Mouse (Mus musculus) heart, embryonic 11.5 days (tissue): ENCODE data around the gene Zfp629. TPM values are rescaled to one million over a fixed set of nuclear protein-coding genes. Genes with fewer than 3 reads are reported as not detected.
"Not testable (repeated sequence)": the region's sequence is repeated elsewhere in the genome, so short reads cannot be mapped to it uniquely, and the experiment has no call there.

Experiments used
- ATAC-seq: fragments of 200-750 bp; cut with Nextera tagmentation; replicated peaks from 2 replicates; pipeline ENCODE4 v1.8.0; 2017; ENCODE audit warnings: moderate library complexity; ENCODE audit not compliant: insufficient number of reproducible peaks, low FRiP score, low TSS enrichment
- H3K27ac ChIP-seq: fragments of 300-500 bp; sonication (generic); 2 replicates; pipeline ENCODE4 v1.5.1; 2014; ENCODE audit warnings: mild to moderate bottlenecking, low read depth, low read length
- H3K27me3 ChIP-seq: fragments of 300-500 bp; sonication (generic); 2 replicates; pipeline ENCODE4 v1.6.1; 2014; ENCODE audit warnings: mild to moderate bottlenecking, low read length, mixed read lengths; ENCODE audit not compliant: control insufficient read depth, insufficient read depth
- H3K36me3 ChIP-seq: fragments of 300-500 bp; sonication (generic); 2 replicates; pipeline ENCODE4 v1.6.1; 2014; ENCODE audit warnings: mild to moderate bottlenecking, low read length, moderate library complexity, mixed read lengths; ENCODE audit not compliant: control insufficient read depth, insufficient read depth
- H3K4me1 ChIP-seq: fragments of 300-500 bp; sonication (generic); 2 replicates; pipeline ENCODE4 v1.6.1; 2014; ENCODE audit warnings: low read length; ENCODE audit not compliant: control insufficient read depth, insufficient read depth
- H3K4me2 ChIP-seq: fragments of 300-500 bp; sonication (generic); 2 replicates; pipeline ENCODE4 v1.6.1; 2014; ENCODE audit warnings: mild to moderate bottlenecking, moderate library complexity
- H3K4me3 ChIP-seq: fragments of 300-500 bp; sonication (generic); 2 replicates; pipeline ENCODE4 v1.5.1; 2014; ENCODE audit warnings: low read depth, low read length
- H3K9ac ChIP-seq: fragments of 300-500 bp; sonication (generic); 2 replicates; pipeline ENCODE4 v1.6.1; 2014; ENCODE audit warnings: mild to moderate bottlenecking, low read depth, low read length, moderate library complexity
- H3K9me3 ChIP-seq: fragments of 300-500 bp; sonication (generic); replicated peaks from 2 replicates; pipeline ENCODE4 v1.6.1; 2016; ENCODE audit warnings: low read length; ENCODE audit not compliant: control insufficient read depth
- WGBS: fragments of 180-500 bp; shearing (Covaris S2); extraction: QIAGEN DNeasy Blood & Tissue Kit; methylation state at CpG from one replicate; pipeline ENCODE4 v1.1.7; 2014; ENCODE audit not compliant: insufficient replicate concordance; 5-methylcytosine and 5-hydroxymethylcytosine counted together
- polyA plus RNA-seq: library from polyadenylated mRNA; unstranded; fragments of >200 nt; fragmentation: Nextera tagmentation; extraction: Ambion mirVana; gene quantifications from 2 replicates; pipeline ENCODE4 v1.2.1, GENCODE M21; 2014

Gene Zfp629
- polyA plus RNA-seq, 1 experiment from 2014 or later = 11.2 TPM

- Histone ChIP-seq H3K27ac (no peak overlapping the region), H3K4me3 (no peak overlapping the region), H3K9ac (no peak overlapping the region), H3K36me3 (no peaks in the 10 kb centered on the region), H3K4me1 (no peaks in the 10 kb centered on the region), H3K4me2 (no peak overlapping the region), H3K27me3 (no peaks in the 10 kb centered on the region), H3K9me3 (no peaks in the 10 kb centered on the region)
- no peak for ATAC-seq
- 74% methylated on average over 6 of the region's 6 CpGs for WGBS
These were observed 33.6 kb upstream of the Zfp629 start for GRCm38 (mm10) chr7:127649206-127649605.

- no peak for ATAC-seq
- H3K9ac ChIP-seq = no peak overlapping the region
- no peaks in the 10 kb centered on the region for H3K36me3 ChIP-seq
- H3K9me3 ChIP-seq = no peaks in the 10 kb centered on the region
- H3K4me1 ChIP-seq = no peaks in the 10 kb centered on the region
- no peak overlapping the region for H3K4me2 ChIP-seq
- H3K27ac ChIP-seq = no peak overlapping the region
- no peak overlapping the region for H3K4me3 ChIP-seq
- WGBS = 74% methylated on average over 4 of the region's 4 CpGs
- no peaks in the 10 kb centered on the region for H3K27me3 ChIP-seq
These were observed 33.1 kb upstream of the Zfp629 start for GRCm38 (mm10) chr7:127648516-127649201.

GRCm38 (mm10) chr7:127647576-127647975, 32.0 kb upstream of the Zfp629 start:
- not testable (repeated sequence) for ATAC-seq, H3K4me2 ChIP-seq, H3K27ac ChIP-seq, H3K4me1 ChIP-seq, H3K27me3 ChIP-seq, H3K9ac ChIP-seq, H3K36me3 ChIP-seq, H3K4me3 ChIP-seq, H3K9me3 ChIP-seq
- WGBS = 88% methylated on average over 7 of the region's 7 CpGs

- Histone ChIP-seq H3K9me3 (no peaks in the 10 kb centered on the region), H3K27me3 (no peaks in the 10 kb centered on the region), H3K27ac (no peak overlapping the region), H3K36me3 (no peaks in the 10 kb centered on the region), H3K4me3 (no peak overlapping the region), H3K9ac (no peak overlapping the region), H3K4me1 (no peaks in the 10 kb centered on the region), H3K4me2 (no peak overlapping the region)
- ATAC-seq = no peak
- 87% methylated on average over 4 of the region's 4 CpGs for WGBS
These were observed 30.8 kb upstream of the Zfp629 start for GRCm38 (mm10) chr7:127646363-127646762.

- WGBS = 64% methylated on average over 4 of the region's 4 CpGs
- Histone ChIP-seq H3K27me3 (no peaks in the 10 kb centered on the region), H3K4me1 (peaks cover 2% of the 10 kb centered on the region; the same call in 1 of the 2 replicates), H3K36me3 (no peaks in the 10 kb centered on the region), H3K4me3 (no peak overlapping the region), H3K9me3 (no peaks in the 10 kb centered on the region), H3K27ac (no peak overlapping the region), H3K4me2 (no peak overlapping the region), H3K9ac (no peak overlapping the region)
- ATAC-seq = no peak
These were observed 26.7 kb upstream of the Zfp629 start for GRCm38 (mm10) chr7:127642254-127642653.

GRCm38 (mm10) chr7:127641260-127641659, 25.7 kb upstream of the Zfp629 start:
- Histone ChIP-seq H3K4me2 (no peak overlapping the region), H3K9me3 (no peaks in the 10 kb centered on the region), H3K27ac (no peak overlapping the region), H3K9ac (no peak overlapping the region), H3K36me3 (no peaks in the 10 kb centered on the region), H3K4me1 (peaks cover 3% of the 10 kb centered on the region; the same call in 1 of the 2 replicates), H3K4me3 (no peak overlapping the region), H3K27me3 (no peaks in the 10 kb centered on the region)
- no peak for ATAC-seq
- WGBS = 44% methylated on average over 4 of the region's 4 CpGs

GRCm38 (mm10) chr7:127636963-127637362, 21.4 kb upstream of the Zfp629 start:
- peak overlapping the region; percentile 49 for H3K4me3 ChIP-seq
- peak overlapping the region; percentile 74 for H3K9ac ChIP-seq
- 1% methylated on average over 27 of the region's 27 CpGs for WGBS
- H3K36me3 ChIP-seq = no peaks in the 10 kb centered on the region
- peak overlapping the region; percentile 76 for H3K4me2 ChIP-seq
- no peaks in the 10 kb centered on the region for H3K9me3 ChIP-seq
- peak; percentile 57; the same call in 1 of the 2 replicates for ATAC-seq
- H3K27ac ChIP-seq = no peak overlapping the region
- H3K27me3 ChIP-seq = no peaks in the 10 kb centered on the region
- peaks cover 3% of the 10 kb centered on the region; the same call in 1 of the 2 replicates for H3K4me1 ChIP-seq

GRCm38 (mm10) chr7:127631416-127631815, 15.8 kb upstream of the Zfp629 start:
- Histone ChIP-seq H3K9ac (no peak overlapping the region), H3K27ac (no peak overlapping the region), H3K36me3 (no peaks in the 10 kb centered on the region), H3K4me1 (no peaks in the 10 kb centered on the region), H3K27me3 (no peaks in the 10 kb centered on the region), H3K4me3 (no peak overlapping the region), H3K4me2 (no peak overlapping the region), H3K9me3 (no peaks in the 10 kb centered on the region)
- 79% methylated on average over 4 of the region's 4 CpGs for WGBS
- ATAC-seq = no peak

GRCm38 (mm10) chr7:127628646-127629045, 13.0 kb upstream of the Zfp629 start:
- no peak overlapping the region for H3K4me3 ChIP-seq
- no peak for ATAC-seq
- H3K4me1 ChIP-seq = no peaks in the 10 kb centered on the region
- no peak overlapping the region for H3K4me2 ChIP-seq
- H3K27ac ChIP-seq = no peak overlapping the region
- WGBS = 71% methylated on average over 4 of the region's 5 CpGs
- H3K9me3 ChIP-seq = no peaks in the 10 kb centered on the region
- H3K27me3 ChIP-seq = no peaks in the 10 kb centered on the region
- H3K9ac ChIP-seq = no peak overlapping the region
- H3K36me3 ChIP-seq = no peaks in the 10 kb centered on the region
